Mouse (Mus musculus): ENCODE measurements at regions not wholly inside any gene's neighbourhood (a gene's known extent, or its start where the extent isn't known, plus 50 kb on each side); places are given as distances from the start of the nearest gene placed in this dataset.

DNA sequence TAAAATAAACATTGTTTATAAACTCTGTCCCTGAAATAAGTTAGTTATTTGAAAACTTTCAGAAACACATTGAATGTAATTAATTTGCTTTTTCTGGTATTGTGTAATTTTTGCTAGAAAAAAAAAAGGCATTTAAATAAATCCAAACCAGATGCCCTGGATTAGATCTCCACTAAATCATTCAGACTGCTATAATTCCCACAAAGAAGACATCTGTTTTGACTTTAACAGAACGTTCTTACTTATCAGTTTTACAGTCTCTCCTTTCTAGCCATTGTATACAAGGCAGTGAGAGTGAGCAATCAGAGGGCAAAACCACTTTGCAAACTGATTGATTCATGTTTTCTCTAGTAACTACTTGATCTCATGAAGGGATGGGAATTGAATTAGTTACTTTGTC is 478.8 kb downstream of the Slitrk6 start:
- DNase-seq = no peak

GRCm38 (mm10) chr14:110271270-110271669 is 483.7 kb downstream of the Slitrk6 start:
- DNase-seq = peak; percentile 12 to 37

- peak; percentile 27 to 34 for DNase-seq
Measured at GRCm38 (mm10) chr14:110244466-110244865, 510.5 kb downstream of the Slitrk6 start.

DNA sequence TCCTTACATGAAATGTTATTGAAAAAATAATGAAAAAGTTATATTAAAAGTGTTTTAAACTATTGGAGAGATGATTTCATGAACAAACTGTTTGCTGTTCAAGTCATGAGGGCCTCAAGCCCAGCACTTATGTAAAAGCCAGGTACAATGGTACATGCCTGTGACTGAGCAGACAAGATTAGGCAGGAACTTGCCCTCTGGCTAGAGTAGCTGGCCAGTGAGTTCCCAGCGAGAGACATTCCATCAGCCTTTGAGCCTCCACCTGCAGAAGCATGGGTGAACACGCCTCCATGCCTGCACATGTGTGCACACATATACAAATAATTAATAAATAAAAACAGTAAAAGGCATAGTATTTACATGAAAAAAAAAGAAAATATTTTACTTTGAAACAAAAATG is 511.4 kb downstream of the Slitrk6 start:
- no peak for DNase-seq

- no peak for DNase-seq
Measured at GRCm38 (mm10) chr14:110238800-110239199, 516.1 kb downstream of the Slitrk6 start.

GRCm38 (mm10) chr14:110224678-110225446 is 530.1 kb downstream of the Slitrk6 start:
- DNase-seq = no peak

GRCm38 (mm10) chr14:110190987-110191607 is 563.9 kb downstream of the Slitrk6 start:
- no peak for DNase-seq

DNA sequence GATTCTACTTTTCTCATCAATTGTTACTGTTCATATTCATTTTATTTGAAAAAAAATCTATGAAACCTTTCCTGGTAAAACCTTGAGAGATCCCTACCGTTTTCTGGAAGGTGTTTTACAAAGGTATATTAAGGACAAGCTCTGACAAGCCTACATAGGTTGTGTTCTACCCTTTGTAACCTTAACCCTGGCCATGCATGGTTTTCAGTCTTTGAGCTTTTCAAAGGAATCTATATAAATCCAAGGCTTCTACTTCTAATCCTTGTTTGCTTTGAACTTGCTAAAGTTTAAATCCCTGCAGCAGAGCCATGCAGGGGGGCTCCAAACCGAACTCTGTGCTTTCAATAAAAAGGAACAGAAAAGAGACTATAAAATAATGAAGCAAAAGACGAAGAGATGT is 564.5 kb downstream of the Slitrk6 start:
- DNase-seq = no peak

DNA sequence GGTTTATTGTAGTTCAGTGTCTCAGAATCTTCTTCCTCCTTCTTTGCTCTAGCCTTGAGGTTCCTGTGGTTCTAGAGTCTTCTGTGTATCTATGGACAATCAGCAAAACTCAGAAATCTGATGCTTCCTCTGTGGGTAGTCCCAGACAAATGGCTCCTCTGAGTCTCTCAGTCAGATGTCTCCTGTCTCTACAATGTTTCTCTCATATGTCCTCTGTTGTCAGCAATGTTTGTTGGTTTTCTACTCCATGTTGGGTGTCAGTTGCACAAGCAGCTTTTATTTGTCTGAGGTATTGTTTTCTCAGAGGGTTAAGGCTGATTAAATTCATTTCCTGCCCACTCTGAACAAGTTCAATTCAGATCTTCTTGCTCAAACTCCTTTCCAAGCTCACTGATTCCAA is 575.8 kb downstream of the Slitrk6 start:
- DNase-seq = no peak

DNA sequence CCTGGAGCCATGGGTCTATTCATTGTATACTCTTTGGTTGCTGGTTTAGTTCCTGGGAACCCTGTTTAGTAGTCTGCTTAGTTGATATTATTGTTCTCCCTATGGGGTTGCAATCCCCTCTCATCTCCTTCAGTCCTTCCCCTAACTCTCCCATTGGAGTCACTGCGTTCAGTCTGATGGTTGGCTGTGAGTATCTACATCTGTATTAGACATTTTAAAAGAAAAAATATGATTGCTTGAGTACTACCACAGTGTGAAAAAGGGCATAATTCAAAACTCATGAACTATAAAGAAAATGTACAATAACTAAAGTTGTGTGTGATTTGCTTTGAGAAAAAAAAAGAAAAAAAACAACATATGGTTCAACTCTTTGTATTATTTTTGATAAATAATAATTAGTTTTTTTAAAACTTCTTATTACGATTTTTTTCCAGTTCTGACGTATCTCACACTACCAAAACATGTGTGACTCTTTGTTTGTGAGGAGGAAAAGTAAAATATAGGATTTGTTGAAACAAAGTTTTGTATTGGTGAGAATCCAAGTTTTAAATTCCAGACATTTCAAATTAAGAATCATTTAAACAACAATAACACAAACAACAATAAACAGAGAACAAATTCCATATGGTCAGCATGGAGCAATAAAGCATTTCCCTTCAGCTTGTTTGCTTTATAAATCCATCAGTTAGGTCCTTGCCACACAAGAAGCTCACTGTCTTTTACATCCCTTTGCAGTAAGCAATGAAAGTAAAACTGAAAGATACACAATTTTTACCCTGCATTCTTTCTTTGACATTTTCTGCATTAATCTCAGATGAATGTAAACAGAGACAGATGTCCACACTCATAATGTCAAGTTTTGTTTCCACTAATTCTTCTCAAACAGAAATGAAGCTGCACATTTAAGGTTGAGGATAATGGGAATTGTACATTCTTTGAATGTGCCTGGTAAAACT is 583.5 kb downstream of the Slitrk6 start:
- no peak for DNase-seq

DNA sequence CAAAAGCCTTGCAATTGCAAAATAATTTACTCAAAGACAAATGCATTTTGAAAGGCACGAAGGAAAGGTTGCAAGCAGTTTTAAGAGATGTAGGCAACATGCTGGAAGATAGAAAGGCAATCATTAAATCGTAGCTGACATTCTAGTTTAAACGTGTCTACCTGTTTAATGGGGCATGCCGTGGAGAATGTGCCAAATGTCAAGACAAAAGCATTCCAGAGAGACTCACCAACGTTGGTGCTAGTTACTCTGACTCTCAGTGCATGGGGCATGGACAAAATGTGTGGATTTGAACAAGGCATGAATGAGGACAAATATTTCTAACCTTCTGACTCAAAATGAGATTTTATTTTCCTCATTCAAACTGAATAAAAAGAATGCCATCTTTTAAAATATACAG is 586.3 kb downstream of the Slitrk6 start:
- DNase-seq = no peak

- DNase-seq = no peak
Measured at GRCm38 (mm10) chr14:110128265-110128664, 626.7 kb downstream of the Slitrk6 start.

DNA sequence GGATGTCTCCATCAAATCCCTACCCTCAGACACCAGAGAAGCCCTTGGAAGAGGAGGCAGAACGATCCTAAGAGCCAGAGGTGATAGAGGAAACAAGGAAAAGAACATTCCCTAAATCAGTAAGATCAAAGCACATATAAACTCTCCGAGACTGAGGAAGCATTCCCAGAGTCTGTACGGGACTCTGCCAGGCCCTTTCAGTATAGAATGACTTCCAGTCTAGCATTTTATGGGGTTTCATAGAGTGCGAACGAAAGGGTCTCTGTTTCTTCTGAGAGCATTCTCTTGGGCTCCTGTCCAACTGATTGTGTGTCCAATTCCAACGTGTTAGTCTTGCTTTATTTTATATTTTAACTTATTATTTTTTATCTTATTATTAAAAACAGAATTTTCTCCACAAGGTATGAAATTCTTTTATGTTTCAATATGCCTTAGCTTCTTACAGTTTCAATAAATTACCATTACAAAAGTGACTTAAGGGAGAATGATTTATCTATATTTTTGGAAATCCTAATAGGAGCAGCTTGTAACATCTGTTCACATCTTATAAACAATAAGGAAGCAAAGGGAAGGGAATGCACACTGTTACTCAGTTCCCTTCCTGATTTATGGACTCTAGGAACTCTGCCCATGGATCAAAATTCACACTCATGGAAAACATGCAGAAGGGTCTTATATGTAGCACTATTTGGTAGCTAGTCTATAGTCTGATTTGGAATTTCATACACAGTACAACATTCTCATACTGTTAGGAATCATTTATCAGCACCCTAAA is 628.8 kb downstream of the Slitrk6 start:
- DNase-seq = no peak

GRCm38 (mm10) chr14:110122710-110123109 is 632.2 kb downstream of the Slitrk6 start:
- no peak for DNase-seq

DNA sequence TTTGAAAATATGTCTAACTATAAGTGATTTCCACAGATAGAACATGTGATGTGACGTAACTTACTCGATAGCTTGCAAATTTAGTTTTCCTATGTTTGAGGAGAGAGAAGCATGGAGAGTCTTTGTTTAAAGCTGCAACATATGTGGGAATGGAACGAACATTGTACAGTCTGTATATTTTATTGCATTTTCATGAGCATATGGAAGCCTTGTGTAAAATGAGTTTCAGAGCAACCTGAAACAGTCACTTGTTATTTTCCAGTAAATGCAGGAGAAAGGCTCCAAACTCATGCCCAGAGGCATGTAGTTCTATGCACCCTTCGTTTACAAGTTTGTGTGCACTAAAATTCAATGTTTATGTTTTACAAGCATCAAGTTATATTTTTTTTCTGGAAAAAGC is 639.4 kb downstream of the Slitrk6 start:
- no peak for DNase-seq

DNA sequence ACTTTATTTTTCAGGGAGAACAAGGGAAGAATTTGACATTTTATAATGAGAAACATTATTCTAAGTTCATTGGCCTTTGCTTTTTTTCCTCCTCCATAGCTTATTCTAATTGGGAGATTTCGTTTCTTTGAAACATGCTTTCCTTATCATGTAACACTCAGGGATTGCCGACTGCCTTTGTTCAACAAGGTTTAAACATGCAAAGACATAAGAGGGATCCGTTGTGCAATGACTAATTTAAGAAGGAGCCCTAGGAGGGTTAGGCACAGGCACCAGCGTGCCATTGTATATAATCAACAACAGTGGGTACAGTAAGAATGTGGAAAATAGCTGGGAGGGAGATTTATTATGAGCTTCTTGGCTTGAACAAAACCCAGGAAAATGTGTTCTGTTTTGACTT is 654.1 kb downstream of the Slitrk6 start:
- DNase-seq = no peak

DNA sequence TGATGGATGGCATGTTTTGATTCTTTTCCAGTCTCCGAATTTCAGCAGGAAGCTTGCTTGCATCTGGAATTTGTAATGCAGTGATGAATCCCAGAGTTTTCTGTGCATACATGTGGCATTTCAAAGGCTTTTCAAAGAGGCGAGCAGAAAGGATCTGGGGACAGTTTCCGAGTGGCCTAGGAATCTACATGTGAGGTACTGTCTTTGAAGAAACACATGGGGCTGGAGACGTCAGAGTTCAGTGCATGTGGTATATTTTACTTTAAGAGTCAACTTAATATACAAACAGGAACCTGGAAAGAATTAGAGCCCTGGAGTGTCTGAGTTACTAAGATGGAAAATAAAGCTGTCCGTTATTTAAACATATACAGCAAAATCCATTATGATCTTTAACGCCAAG is 676.6 kb downstream of the Slitrk6 start:
- no peak for DNase-seq

DNA sequence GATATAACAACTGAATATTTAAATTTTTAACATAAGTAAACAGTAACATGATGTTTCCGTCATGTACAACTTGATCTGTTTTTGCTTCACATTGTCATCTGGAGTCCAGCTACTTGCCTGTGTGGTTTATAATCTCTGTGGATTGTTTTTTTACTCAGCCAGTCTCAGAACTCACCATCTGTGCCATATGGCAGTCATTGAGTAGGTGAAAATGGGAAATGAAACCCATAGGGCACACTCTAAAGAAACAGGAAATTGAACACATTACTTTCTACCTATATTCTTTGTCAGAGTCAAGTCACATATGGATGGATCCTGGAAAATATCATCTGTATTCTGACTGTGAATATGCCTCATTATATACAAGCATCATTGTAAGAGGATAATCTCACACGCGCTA is 707.2 kb downstream of the Slitrk6 start:
- DNase-seq = no peak

GRCm38 (mm10) chr14:110043211-110043610 is 711.7 kb downstream of the Slitrk6 start:
- DNase-seq = no peak

DNA sequence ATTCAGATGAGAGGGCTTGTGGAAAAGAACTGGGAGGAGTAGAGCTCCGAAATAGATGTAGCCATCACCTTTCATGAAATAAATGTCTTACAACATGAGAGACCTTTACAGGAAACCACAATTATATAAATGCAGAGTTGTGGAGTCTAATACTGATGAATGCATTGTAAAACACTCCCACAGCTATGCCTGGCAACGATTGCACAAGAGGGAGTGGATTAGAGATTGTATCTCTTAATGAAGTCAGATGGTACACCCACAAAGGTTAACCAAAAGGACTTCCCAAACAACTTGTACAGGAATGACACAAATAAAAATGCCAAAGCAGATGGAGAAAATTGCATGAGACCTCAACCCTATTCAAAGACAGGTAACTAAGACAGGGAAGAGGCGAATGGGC is 733.1 kb downstream of the Slitrk6 start:
- DNase-seq = no peak

- DNase-seq = no peak
Measured at GRCm38 (mm10) chr14:110015126-110015525, 739.8 kb downstream of the Slitrk6 start.

- DNase-seq = no peak
Measured at GRCm38 (mm10) chr14:110013229-110013628, 741.7 kb downstream of the Slitrk6 start.

DNA sequence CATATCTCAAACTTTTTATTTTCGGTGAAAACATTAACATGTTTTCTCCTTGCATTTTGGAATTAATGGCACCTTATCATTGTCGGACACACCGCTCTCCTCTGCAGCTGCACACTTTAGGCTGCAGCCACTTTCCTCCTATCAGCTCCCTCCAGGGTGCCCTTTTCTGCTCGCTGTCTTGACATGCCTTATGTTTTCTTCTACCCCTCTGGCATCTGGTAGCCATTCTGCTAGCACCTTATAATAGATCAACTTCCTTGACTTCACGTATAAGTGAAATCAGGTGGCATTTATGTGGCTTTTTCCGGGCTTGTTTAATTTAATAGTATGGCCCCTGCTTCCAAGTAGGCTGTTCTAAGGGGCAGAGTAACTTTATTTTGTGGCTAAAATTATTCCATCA is 747.8 kb downstream of the Slitrk6 start:
- no peak for DNase-seq

All from cerebellum, postnatal 14 days (tissue).